Mouse (Mus musculus): ENCODE data around the gene Prkcz.

The Prkcz gene

GRCm38 (mm10) chr4:155220213-155221100 is 140.7 kb downstream of the Prkcz start:
- no peak for DNase-seq (ENCODE audit: low read depth, low spot score)

GRCm38 (mm10) chr4:155219271-155220212 is 141.6 kb downstream of the Prkcz start:
- no peak for DNase-seq (ENCODE audit: low read depth, low spot score)

- DNase-seq (ENCODE audit: low read depth, low spot score) = no peak
Observed at GRCm38 (mm10) chr4:155218104-155218732, 142.9 kb downstream of the Prkcz start.

DNA sequence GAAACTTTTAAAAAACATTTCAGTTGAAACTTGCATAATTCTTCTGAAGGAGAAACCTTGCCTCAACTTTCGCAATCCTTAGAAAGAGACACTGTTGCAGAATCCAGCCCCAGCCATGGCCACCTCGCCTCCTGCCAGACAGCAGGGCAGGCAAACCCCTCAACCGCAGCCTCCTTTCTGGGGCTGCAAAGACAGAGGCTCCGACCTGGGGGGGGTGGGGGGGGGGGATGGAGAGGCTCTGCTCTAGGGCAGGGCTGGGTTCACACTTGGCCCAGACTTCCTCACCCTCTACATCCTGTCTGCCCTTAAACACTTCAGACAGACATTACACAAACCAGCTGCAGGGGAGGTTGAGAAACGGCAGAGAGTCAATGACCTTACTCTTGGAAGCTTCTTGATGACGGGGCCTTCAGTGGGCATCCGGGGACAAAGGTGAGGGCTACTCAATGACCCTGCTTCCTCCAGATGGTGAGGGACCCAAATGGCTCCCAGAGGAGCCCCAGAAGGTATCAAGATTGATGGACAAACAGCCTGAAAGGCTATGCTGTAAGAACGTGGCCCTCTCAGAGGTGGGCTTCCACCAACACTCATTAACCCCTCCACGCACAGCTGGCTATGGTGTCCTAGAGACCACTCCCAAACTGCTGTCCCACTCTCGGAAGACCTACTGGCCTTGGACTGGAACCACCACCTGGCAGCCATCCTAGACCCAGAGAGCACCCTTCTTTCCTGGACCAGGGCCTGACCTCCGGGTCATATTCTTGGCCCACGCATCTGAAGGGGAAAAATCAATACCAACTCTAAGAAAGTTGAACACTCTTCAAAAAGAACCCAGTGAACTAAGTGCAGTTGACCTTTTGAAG is 143.7 kb downstream of the Prkcz start:
- DNase-seq (ENCODE audit: low read depth, low spot score) = no peak

DNA sequence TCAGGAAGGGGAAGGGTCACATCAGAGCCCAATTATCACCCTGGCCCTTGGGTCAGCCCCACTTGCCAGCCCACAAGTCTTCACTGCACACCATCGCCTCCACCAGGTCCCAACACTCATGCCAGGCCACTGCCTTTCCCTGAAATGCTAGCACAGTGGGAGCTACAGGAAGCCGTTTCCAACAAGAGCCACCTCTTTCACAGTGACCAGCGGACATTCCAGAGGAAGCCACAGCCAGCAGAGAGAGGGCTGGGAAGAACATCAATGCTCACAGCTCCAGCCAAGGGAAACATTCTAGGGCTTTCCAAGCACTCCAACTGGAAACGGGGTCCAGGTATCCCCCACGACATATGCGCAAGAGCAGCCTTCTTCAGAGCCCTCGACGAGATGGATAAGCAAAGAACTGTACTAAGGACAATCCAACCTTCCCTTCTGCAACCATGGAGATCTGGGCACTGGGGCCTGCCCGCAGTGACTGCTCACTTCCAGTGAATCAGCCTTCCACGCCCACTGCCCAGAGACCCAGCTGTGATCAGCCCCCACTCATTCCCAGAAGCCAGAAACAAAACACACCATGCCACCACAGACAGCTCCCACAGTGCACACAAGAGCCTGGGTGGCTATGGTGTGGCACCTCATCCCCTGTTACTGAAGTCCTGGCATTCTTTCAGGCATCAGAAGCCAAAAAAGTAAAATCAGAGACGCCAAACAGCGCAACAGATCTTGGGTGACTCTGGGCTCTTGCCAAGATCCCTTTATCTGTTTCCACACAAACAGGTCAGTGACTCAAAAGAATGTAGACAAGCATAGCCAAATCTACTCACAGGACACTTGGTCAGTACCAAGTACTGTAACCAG is 145.2 kb downstream of the Prkcz start:
- DNase-seq (ENCODE audit: low read depth, low spot score) = no peak

DNA sequence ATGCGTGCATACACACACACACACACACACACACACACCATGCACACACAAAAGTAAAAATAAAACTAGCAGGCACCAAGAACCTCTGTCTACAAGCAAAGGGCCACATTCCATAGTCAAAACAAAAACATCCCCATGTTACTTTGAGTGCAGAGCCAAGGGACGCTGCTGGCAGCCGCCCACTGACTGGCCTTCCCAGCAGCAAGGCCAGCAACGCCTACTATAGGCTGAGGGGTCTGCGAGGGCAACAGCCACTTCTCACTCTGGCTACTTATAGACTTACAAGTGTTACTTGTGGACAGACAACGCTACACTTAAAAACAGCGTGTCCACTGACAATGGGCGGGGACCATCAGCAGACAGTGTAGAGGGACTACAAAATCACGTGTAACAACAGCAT is 146.0 kb downstream of the Prkcz start:
- DNase-seq (ENCODE audit: low read depth, low spot score) = no peak

- DNase-seq (ENCODE audit: low read depth, low spot score) = no peak
Observed at GRCm38 (mm10) chr4:155214793-155215192, 146.4 kb downstream of the Prkcz start.

GRCm38 (mm10) chr4:155214188-155214587 is 147.0 kb downstream of the Prkcz start:
- no peak for DNase-seq (ENCODE audit: low read depth, low spot score)

DNA sequence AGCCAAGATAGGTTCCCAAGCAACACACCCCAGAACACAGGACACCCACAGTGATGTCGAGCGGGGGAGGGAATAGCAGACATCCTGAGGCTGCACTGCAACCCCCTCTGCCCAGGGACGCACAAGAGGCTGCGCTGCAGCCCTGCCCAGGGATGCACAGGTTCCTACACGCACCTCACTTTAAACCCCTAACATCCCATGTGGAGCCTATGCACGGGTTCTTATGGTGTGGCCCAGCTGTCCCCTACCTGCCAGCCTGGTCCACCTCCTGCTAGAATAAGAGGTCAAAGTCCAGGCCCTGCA is 147.5 kb downstream of the Prkcz start:
- no peak for DNase-seq (ENCODE audit: low read depth, low spot score)

GRCm38 (mm10) chr4:155213052-155213751 is 148.0 kb downstream of the Prkcz start:
- DNase-seq (ENCODE audit: low read depth, low spot score) = no peak

All from embryo, embryonic 11.5 days (tissue).